Mouse (Mus musculus): ENCODE results near the gene Sprr2i. TPM values are rescaled to one million over a fixed set of nuclear protein-coding genes. Genes with fewer than 3 reads are reported as not detected.

The Sprr2i gene
- polyA plus RNA-seq, 1 experiment from 2014 or later: 24.7 TPM

- Histone ChIP-seq H3K27ac (replicated peaks) (no peak within 1 kb of the TSS), H3K4me1 (replicated peaks; ENCODE audit: control insufficient read depth, insufficient read depth) (no peaks in the 10 kb centered on the region), H3K9ac (ENCODE audit: low read length) (no peak within 1 kb of the TSS), H3K27me3 (ENCODE audit: control insufficient read depth, insufficient read depth, low read length) (no peaks in the 10 kb centered on the region), H3K4me3 (ENCODE audit: low read depth, low read length) (no peak within 1 kb of the TSS), H3K36me3 (ENCODE audit: control insufficient read depth, insufficient read depth, low read length) (no peaks in the 10 kb centered on the region), H3K4me2 (replicated peaks; ENCODE audit: low read depth) (no peak within 1 kb of the TSS), H3K9me3 (ENCODE audit: control insufficient read depth, low read length) (no peaks in the 10 kb centered on the region)
- no peak for ATAC-seq (ENCODE audit: low FRiP score, low TSS enrichment)
- DNase-seq (ENCODE audit: low spot score): no peak
- TF ChIP-seq CTCF (IDR thresholded peaks at IDR 0.05; ENCODE audit: low read depth) (no peak), EP300 (optimal IDR thresholded peaks at IDR 0.05) (no peak)
- 86% methylated on average over 2 of the region's 2 CpGs for WGBS
Observed at GRCm38 (mm10) chr3:92417782-92418181, 10.0 kb downstream of the Sprr2i start, which contains the start of gene Sprr2j-ps. Sprr2j-ps (plus strand) TSS chr3:92418082.

GRCm38 (mm10) chr3:92429323-92429722, 21.5 kb downstream of the Sprr2i start, which contains the start of gene Gm9774:
Gm9774 (minus strand) TSS chr3:92429423.
- no peak for TF ChIP-seq CTCF (IDR thresholded peaks at IDR 0.05; ENCODE audit: low read depth)
- TF ChIP-seq EP300 (optimal IDR thresholded peaks at IDR 0.05): no peak
- Histone ChIP-seq H3K27me3 (ENCODE audit: control insufficient read depth, insufficient read depth, low read length) (no peaks in the 10 kb centered on the region), H3K27ac (replicated peaks) (no peak within 1 kb of the TSS), H3K36me3 (ENCODE audit: control insufficient read depth, insufficient read depth, low read length) (no peaks in the 10 kb centered on the region), H3K4me2 (replicated peaks; ENCODE audit: low read depth) (no peak within 1 kb of the TSS), H3K4me1 (replicated peaks; ENCODE audit: control insufficient read depth, insufficient read depth) (no peaks in the 10 kb centered on the region), H3K4me3 (ENCODE audit: low read depth, low read length) (no peak within 1 kb of the TSS), H3K9ac (ENCODE audit: low read length) (no peak within 1 kb of the TSS), H3K9me3 (ENCODE audit: control insufficient read depth, low read length) (no peaks in the 10 kb centered on the region)
- 94% methylated on average over 6 of the region's 6 CpGs for WGBS
- ATAC-seq (ENCODE audit: low FRiP score, low TSS enrichment): no peak
- DNase-seq (ENCODE audit: low spot score): no peak

DNA sequence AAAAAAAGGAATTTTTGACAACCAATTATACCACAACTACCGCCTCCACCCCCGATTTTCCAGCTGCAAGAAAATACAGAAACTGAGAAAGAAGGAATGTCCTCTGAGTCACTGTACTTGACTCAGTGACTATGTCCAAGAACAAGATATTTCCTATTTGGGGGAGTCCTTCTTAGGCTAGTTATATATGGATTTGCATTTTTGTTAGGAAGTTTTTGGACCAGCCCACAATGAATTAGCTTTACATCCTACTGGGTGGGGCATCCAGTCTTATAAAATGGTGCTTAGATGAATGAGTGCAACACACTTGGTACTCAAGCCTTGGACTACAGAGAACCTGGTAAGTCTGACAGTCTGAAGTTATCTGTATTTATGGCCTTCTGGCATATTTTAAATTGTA, 24.5 kb downstream of the Sprr2i start, which contains the start of gene Sprr2k:
Gene Sprr2k, plus strand, starts transcription at position 301 of the 400 bp plus-strand sequence.
- no peak for TF ChIP-seq EP300 (optimal IDR thresholded peaks at IDR 0.05)
- TF ChIP-seq CTCF (IDR thresholded peaks at IDR 0.05; ENCODE audit: low read depth): no peak
- 83% methylated on average over 2 of the region's 2 CpGs for WGBS
- H3K4me2 ChIP-seq (replicated peaks; ENCODE audit: low read depth): no peak within 1 kb of the TSS
- no peak for ATAC-seq (ENCODE audit: low FRiP score, low TSS enrichment)
- H3K9me3 ChIP-seq (ENCODE audit: control insufficient read depth, low read length): no peaks in the 10 kb centered on the region
- no peak within 1 kb of the TSS for H3K4me3 ChIP-seq (ENCODE audit: low read depth, low read length)
- no peak within 1 kb of the TSS for H3K9ac ChIP-seq (ENCODE audit: low read length)
- DNase-seq (ENCODE audit: low spot score): no peak
- H3K27me3 ChIP-seq (ENCODE audit: control insufficient read depth, insufficient read depth, low read length): no peaks in the 10 kb centered on the region
- H3K36me3 ChIP-seq (ENCODE audit: control insufficient read depth, insufficient read depth, low read length): no peaks in the 10 kb centered on the region
- no peak within 1 kb of the TSS for H3K27ac ChIP-seq (replicated peaks)
- H3K4me1 ChIP-seq (replicated peaks; ENCODE audit: control insufficient read depth, insufficient read depth): no peaks in the 10 kb centered on the region

GRCm38 (mm10) chr3:92438689-92439088, 30.9 kb downstream of the Sprr2i start, which contains the start of gene Sprr1b:
Sprr1b (minus strand) TSS chr3:92438789.
- ATAC-seq (ENCODE audit: low FRiP score, low TSS enrichment) (no peak), DNase-seq (ENCODE audit: low spot score) (no peak)
- WGBS: 83% methylated on average over 3 of the region's 3 CpGs
- TF ChIP-seq EP300 (optimal IDR thresholded peaks at IDR 0.05) (no peak), CTCF (IDR thresholded peaks at IDR 0.05; ENCODE audit: low read depth) (no peak)
- no peaks in the 10 kb centered on the region for H3K27me3 ChIP-seq (ENCODE audit: control insufficient read depth, insufficient read depth, low read length)
- no peaks in the 10 kb centered on the region for H3K9me3 ChIP-seq (ENCODE audit: control insufficient read depth, low read length)
- H3K36me3 ChIP-seq (ENCODE audit: control insufficient read depth, insufficient read depth, low read length): no peaks in the 10 kb centered on the region
- H3K9ac ChIP-seq (ENCODE audit: low read length): no peak within 1 kb of the TSS
- H3K4me3 ChIP-seq (ENCODE audit: low read depth, low read length): no peak within 1 kb of the TSS
- no peak within 1 kb of the TSS for H3K27ac ChIP-seq (replicated peaks)
- H3K4me1 ChIP-seq (replicated peaks; ENCODE audit: control insufficient read depth, insufficient read depth): no peaks in the 10 kb centered on the region
- no peak within 1 kb of the TSS for H3K4me2 ChIP-seq (replicated peaks; ENCODE audit: low read depth)

GRCm38 (mm10) chr3:92440177-92440576, 32.4 kb downstream of the Sprr2i start:
- TF ChIP-seq CTCF (IDR thresholded peaks at IDR 0.05; ENCODE audit: low read depth) (no peak), EP300 (optimal IDR thresholded peaks at IDR 0.05) (no peak)
- Histone ChIP-seq H3K4me2 (replicated peaks; ENCODE audit: low read depth) (no peak overlapping the region), H3K27ac (replicated peaks) (no peak overlapping the region), H3K4me1 (replicated peaks; ENCODE audit: control insufficient read depth, insufficient read depth) (no peaks in the 10 kb centered on the region), H3K4me3 (ENCODE audit: low read depth, low read length) (no peak overlapping the region), H3K9ac (ENCODE audit: low read length) (no peak overlapping the region), H3K27me3 (ENCODE audit: control insufficient read depth, insufficient read depth, low read length) (no peaks in the 10 kb centered on the region), H3K9me3 (ENCODE audit: control insufficient read depth, low read length) (no peaks in the 10 kb centered on the region), H3K36me3 (ENCODE audit: control insufficient read depth, insufficient read depth, low read length) (no peaks in the 10 kb centered on the region)
- WGBS: 75% methylated on average over 3 of the region's 3 CpGs
- no peak for DNase-seq (ENCODE audit: low spot score)
- no peak for ATAC-seq (ENCODE audit: low FRiP score, low TSS enrichment)

DNA sequence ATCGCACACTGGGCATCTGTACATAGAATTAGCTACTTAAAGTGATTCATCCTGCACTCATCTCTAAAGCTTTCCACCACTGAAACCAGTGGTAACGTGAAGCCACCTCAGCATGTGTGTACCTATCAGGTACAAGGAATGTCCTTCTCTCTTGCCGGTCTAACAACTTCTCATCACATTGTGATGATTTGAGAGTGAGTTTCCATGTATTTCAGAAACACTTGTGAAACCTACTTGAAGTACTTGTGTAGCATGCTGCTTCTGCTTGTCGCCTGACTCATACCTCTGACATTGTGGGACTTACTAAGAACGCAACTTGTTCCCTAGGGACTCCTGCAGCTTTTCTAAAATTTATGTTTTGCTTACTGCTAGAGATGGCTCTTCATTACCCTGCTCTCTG, 47.4 kb downstream of the Sprr2i start:
- DNase-seq (ENCODE audit: low spot score) (no peak), ATAC-seq (ENCODE audit: low FRiP score, low TSS enrichment) (no peak)
- TF ChIP-seq EP300 (optimal IDR thresholded peaks at IDR 0.05) (no peak), CTCF (IDR thresholded peaks at IDR 0.05; ENCODE audit: low read depth) (no peak)
- Histone ChIP-seq H3K4me2 (replicated peaks; ENCODE audit: low read depth) (no peak overlapping the region), H3K4me3 (ENCODE audit: low read depth, low read length) (no peak overlapping the region), H3K9ac (ENCODE audit: low read length) (no peak overlapping the region), H3K27me3 (ENCODE audit: control insufficient read depth, insufficient read depth, low read length) (no peaks in the 10 kb centered on the region), H3K36me3 (ENCODE audit: control insufficient read depth, insufficient read depth, low read length) (no peaks in the 10 kb centered on the region), H3K27ac (replicated peaks) (no peak overlapping the region), H3K9me3 (ENCODE audit: control insufficient read depth, low read length) (no peaks in the 10 kb centered on the region), H3K4me1 (replicated peaks; ENCODE audit: control insufficient read depth, insufficient read depth) (no peaks in the 10 kb centered on the region)
- 78% methylated on average over 5 of the region's 5 CpGs for WGBS
